Mouse (Mus musculus) regulatory T cell (primary cell): ENCODE measurements around the gene Arg1.

ENCODE experiments used
- in situ Hi-C: fragments of 300-600 bp; cut with MboI, MseI; formaldehyde crosslinking; loops from one replicate; pipeline ENCODE4 v1.15.1; 2025; ENCODE audit warnings: high pct_unique_total_duplicates

The Arg1 gene

GRCm38 (mm10) chr10:24912576-24912975, 14.7 kb downstream of the Arg1 start:
- in situ Hi-C loops, result no loop called here

DNA sequence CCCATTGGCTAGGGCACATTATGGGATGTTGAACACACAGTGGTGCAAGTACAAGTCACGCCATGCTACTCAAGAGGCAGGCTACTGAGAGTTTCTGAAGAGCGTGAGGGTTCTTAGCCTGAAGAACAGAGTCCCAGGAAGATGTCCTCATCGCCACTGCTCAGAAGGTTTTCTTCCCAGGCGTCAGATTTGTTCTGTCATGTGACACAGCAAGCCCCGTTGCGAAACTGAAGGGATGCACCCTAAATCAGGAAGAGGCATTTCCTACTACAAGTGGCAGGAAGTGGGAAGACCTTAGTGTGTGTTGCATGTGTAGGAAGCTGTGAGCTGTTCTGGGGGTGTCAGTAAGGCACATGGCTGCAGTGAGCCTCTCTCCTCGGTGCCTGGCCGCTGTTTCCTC, 16.1 kb downstream of the Arg1 start:
- in situ Hi-C loops, result no loop called here

GRCm38 (mm10) chr10:24905627-24906026, 21.7 kb downstream of the Arg1 start:
- in situ Hi-C loops, result no loop called here

DNA sequence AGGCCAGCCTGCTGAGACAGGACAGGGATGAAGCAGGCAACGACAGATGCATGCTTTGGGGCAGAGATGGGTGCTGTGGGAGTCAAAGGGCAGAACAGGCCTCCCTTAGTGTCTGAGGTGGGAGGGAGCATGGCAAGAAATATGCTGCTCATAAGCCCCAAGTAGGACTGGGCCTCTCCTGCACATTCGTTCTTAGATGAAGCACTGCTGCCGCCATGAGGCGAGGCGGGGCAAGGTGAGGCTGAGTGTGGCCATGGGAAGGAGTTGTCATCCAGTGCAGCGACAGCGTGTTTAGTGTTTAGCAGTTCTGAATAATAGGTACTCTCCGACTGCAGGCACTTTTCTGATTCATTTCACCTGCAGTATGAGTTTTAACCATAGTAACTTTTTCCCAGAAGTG, 31.4 kb downstream of the Arg1 start:
- in situ Hi-C loops, result no loop called here

- in situ Hi-C loops, result no loop called here
These were observed 38.9 kb downstream of the Arg1 start for GRCm38 (mm10) chr10:24888343-24888742.

- in situ Hi-C loops, result no loop called here
These were observed 41.3 kb downstream of the Arg1 start for GRCm38 (mm10) chr10:24886008-24886407.

GRCm38 (mm10) chr10:24873624-24874023, 53.7 kb downstream of the Arg1 start:
- in situ Hi-C loops, result no loop called here

DNA sequence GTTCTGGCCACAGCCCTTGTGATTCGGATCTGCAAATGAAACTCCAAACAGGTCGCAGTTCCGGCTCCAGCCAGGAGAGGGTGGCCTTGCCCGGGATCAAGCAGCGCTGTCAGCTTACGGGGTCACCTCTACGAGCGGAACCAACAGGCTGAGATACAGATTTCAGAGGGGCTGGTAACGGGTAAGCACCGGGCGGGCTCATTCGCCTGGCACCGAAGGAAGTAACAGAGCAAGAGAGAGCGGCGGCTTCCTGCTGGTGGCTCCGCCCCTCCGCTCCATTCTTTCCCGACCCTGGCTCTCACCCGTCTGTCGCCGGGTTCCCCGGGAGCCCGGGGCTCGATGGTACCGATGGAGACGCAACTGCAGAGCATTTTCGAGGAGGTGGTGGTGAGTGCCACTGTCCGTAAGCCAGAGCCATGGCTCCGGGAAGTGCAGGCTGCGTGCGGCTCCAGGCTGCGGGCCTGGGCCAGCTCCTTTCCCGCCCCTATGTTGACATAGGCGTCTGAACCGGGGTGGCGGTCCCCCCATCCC, 57.5 kb downstream of the Arg1 start, which contains the start of gene Med23:
Med23 (plus strand) TSS at position 227 of the 531 bp plus-strand sequence.
- in situ Hi-C loops, result no loop called here
